Mouse (Mus musculus): ENCODE measurements around the gene Stambpl1.
"Not testable (repeated sequence)": the region's sequence is repeated elsewhere in the genome, so short reads cannot be mapped to it uniquely, and the experiment has no call there.

Gene Stambpl1

DNA sequence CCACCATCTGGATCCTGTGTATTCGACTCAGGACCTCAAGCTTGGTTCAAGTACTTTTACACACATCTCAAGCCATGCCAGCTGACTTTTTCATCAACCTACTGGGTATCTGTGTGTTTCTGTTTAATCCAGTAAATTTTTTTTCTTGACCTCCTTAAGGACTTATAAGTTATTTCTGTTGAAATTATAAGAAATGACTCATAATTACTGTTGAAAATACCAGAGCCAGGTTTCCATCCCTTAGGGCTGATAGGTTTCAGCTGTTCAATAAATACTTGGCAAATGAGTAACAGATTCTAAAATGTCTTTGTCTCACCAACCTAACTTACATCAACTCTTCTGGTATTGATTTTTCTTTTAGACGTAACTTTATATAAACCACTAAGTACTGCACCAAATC, 3.0 kb downstream of the Stambpl1 start:
- DNase-seq (ENCODE audit: extremely low read depth, insufficient read length, low spot score): no peak

DNA sequence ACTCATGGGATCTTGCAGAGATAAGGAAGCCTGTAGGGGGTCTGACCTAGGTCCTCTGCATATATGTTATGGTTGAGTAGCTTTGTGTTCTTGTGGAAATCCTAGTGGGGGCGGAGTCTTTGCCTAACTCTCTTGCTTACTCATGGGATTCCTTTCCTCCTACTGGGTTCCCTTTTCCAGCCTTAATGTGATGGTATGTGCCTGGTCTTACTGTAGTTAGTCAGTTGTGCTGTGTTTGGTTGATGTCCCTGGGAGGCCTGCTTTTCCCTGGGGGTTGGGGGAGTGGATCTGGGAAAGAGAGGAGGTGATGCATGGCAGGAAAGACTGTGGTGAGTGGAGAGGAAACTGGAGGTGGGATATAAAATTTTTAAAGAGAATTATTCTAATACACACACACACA, 6.0 kb downstream of the Stambpl1 start:
- DNase-seq (ENCODE audit: extremely low read depth, insufficient read length, low spot score): no peak

GRCm38 (mm10) chr19:34198901-34199300, 6.9 kb downstream of the Stambpl1 start:
- no peak for DNase-seq (ENCODE audit: extremely low read depth, insufficient read length, low spot score)

DNA sequence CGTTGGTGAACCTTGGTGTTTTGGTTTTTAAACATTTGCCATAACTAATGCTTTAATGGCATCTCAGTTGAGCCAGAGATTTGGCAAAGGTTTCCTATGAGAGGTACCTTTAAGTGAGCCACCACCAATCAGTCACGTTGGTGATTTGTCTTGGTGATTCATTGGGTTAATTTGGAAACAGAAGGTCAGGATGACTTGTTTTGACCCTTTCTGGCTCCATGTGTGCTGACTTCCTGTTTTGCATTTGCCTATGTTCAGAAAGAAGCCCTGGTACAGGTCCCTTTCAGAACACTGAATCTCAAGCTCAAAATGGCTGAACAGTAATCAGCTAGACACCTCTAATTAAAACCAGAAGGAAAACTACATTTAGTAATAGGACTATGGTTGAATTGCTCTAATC, 7.5 kb downstream of the Stambpl1 start:
- DNase-seq (ENCODE audit: extremely low read depth, insufficient read length, low spot score): no peak

GRCm38 (mm10) chr19:34202668-34203067, 10.6 kb downstream of the Stambpl1 start:
- no peak for DNase-seq (ENCODE audit: extremely low read depth, insufficient read length, low spot score)

DNA sequence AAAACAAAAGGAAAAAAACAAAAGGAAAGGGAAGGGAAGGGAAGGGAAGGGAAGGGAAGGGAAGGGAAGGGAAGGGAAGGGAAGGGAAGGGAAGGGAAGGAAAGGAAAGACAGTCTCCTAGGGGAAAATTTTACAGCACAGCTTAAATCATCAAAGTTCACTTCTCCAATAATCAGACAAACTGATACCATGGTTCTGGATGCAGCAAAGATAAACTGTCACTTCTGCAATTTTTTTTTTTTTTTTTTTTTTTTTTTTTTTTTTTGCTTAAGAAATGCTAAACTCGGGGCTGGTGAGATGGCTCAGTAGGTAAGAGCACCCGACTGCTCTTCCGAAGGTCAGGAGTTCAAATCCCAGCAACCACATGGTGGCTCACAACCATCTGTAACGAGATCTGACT, 14.1 kb downstream of the Stambpl1 start:
- not testable (repeated sequence) for DNase-seq (ENCODE audit: extremely low read depth, insufficient read length, low spot score)

- DNase-seq (ENCODE audit: extremely low read depth, insufficient read length, low spot score): peak; percentile 49
Observed at GRCm38 (mm10) chr19:34206760-34207440, 14.9 kb downstream of the Stambpl1 start.

GRCm38 (mm10) chr19:34209031-34209430, 17.0 kb downstream of the Stambpl1 start:
- no peak for DNase-seq (ENCODE audit: extremely low read depth, insufficient read length, low spot score)

DNA sequence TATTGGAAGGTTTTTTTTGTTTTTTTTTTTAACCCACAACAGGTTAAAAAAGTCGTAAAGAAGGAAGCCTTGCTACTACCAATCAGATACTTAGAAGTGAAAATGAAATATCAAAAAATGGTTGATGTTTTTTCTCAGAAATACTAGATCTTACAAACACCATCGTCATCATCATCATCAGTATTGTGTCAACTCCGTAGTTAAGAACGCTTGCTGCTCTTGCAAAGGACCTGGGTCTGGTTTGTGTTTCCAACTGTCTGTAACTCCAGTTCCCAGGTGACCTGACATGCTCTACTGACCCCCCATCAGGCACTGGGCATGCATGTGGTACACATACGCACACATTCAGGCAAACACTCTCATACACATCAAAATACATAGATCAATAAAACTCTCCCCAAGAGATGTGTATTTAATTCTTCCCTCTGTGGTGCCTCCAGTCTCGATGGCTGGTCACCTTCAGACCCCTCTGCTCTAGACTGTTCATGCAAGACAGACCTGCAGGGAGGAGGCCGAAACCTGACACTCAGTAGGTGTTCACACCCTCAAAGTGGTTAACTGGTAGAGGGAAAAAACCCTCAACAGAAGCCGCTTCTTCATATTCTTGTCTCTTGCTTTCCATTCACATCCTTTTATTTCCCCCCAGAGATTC, 18.0 kb downstream of the Stambpl1 start:
- no peak for DNase-seq (ENCODE audit: extremely low read depth, insufficient read length, low spot score)

DNA sequence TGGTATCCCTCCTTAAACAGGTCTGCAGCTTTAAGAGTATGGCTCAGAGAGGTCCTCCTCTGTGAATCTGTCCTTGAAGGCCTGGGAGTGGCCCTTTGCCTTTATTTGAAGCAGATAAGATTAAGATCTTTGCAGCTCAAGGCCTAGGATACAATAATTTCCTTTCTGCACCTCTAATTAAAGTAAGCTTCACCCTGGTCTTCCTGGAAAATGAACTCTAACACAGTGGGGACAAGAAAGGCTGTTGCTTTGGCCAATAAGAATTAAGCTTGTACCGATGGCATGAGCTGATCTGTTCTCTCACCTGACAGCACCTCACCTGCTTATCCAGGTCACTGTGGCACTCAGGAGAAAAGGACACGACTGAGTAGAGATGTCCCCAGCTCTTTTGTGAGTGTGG, 18.8 kb downstream of the Stambpl1 start:
- no peak for DNase-seq (ENCODE audit: extremely low read depth, insufficient read length, low spot score)

- DNase-seq (ENCODE audit: extremely low read depth, insufficient read length, low spot score): no peak
Observed at GRCm38 (mm10) chr19:34212489-34213250, 20.6 kb downstream of the Stambpl1 start.

- no peak for DNase-seq (ENCODE audit: extremely low read depth, insufficient read length, low spot score)
Observed at GRCm38 (mm10) chr19:34213251-34213645, 21.2 kb downstream of the Stambpl1 start.

DNA sequence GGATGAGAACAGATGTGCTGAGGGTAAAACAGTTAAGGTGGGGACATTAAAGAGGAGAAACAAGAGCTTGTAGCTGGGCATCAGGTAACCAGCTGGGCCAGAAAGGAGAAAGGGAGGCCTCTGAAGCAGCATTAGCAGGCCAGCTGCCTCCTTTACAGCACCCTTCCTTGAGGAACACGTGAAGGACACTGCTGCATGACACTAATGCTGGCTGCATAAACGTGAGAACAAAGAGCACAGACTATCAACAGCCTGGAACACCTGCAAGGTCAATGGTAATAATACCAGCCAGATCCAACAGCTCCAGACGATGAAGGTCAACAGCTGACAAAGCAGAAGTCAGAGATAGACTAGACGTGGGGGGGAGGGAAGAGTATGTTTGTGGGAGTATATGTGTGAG, 22.1 kb downstream of the Stambpl1 start:
- no peak for DNase-seq (ENCODE audit: extremely low read depth, insufficient read length, low spot score)

DNA sequence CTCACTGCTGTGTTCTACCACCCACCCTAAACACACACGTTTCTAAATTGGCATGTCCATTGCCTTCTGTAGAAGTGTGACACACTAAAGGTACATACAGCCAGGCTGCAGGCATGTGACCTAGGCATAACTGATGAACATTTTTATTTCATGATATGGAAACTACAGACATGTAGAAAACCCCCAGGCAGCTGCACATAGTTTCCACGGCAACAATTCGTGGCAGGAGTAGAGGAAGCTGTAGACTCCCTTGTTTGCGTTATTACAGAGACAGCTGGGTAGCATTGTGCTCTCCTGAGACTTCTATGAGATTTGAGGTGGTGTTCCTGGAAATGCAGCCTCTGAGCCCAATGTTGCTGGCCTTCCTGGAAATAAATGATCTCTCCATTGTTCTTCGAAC, 24.9 kb downstream of the Stambpl1 start:
- DNase-seq (ENCODE audit: extremely low read depth, insufficient read length, low spot score): no peak

GRCm38 (mm10) chr19:34217761-34218160, 25.7 kb downstream of the Stambpl1 start:
- no peak for DNase-seq (ENCODE audit: extremely low read depth, insufficient read length, low spot score)

GRCm38 (mm10) chr19:34219260-34219968, 27.4 kb downstream of the Stambpl1 start:
- no peak for DNase-seq (ENCODE audit: extremely low read depth, insufficient read length, low spot score)

DNA sequence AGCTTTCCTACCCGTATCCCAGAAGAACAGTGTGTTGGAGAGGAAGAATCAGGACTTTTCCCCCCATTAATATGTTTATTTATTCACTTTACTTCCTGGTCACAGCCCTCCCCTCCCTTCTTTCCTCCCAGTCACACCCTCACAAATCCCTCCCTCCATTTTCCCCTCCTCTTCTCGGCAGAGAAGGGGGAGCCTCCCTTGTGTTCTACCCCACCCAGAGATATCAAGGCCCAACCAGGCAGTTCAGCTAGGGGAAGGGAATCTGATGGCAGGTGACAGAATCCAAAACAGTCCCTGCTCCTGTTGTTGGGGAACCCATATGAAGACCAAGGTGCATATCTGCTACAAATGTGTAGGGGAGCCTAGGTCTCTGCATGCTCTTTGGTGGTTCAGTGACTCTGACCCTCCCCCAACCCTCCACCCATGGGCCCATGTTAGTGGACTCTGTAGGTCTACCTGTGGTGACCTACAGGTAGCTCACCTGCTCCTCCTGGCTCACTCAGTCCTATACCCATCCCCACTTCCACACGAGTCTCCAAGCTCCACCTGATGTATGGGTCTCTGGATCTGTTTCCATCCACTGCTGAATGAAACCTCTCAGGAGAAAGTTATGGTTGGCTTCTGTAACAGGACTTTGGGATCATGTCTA, 28.8 kb downstream of the Stambpl1 start:
- DNase-seq (ENCODE audit: extremely low read depth, insufficient read length, low spot score): no peak

DNA sequence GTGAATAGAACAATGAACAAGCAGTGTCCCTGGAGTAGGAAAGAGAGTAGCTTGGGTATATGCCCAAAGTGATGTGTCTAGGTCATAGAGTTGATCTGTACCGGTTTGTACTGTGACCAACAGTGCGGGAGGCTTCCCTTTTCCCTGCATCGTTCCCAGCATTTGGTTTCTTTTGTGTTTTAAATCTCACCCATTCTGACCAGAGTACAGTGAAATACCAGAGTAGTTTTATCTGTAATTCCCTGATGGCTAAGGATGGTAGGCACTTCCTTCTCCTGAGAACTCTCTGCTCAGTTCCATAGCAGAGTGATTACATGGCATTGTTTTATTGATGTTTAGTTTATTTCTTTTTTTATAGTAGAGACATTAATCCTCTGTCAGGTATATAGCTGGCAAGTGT, 30.8 kb downstream of the Stambpl1 start:
- DNase-seq (ENCODE audit: extremely low read depth, insufficient read length, low spot score): no peak

- no peak for DNase-seq (ENCODE audit: extremely low read depth, insufficient read length, low spot score)
Observed at GRCm38 (mm10) chr19:34231596-34231995, 39.6 kb downstream of the Stambpl1 start.

- DNase-seq (ENCODE audit: extremely low read depth, insufficient read length, low spot score): no peak
Observed at GRCm38 (mm10) chr19:34232326-34232725, 40.3 kb downstream of the Stambpl1 start.

DNA sequence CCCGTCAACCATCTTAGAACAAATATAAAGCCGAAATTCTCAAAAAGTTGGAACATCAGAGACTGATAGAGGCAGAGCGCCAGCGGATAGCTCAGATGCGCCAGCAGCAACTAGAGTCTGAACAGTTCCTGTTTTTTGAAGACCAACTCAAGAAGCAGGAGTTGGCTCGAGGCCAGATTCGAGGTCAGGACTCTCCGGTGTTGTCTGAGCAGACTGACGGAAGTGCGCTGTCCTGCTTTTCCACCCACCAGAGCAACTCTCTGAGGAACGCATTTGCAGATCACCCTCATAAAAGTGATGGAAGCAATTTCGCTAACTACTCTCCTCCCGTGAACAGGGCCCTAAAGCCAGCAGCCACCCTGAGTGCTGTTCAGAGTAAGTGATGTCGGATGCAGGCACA, 41.9 kb downstream of the Stambpl1 start:
- DNase-seq (ENCODE audit: extremely low read depth, insufficient read length, low spot score): no peak

Data from 3134 (cell line).